Mouse (Mus musculus) fibroblast of lung, adult 2 months (primary cell): Measurements from ENCODE around the gene B4galt5.

Experiments used
- DNase-seq: peaks from one replicate; pipeline ENCODE4 v3.0.0-alpha.2; 2011; ENCODE audit warnings: low read depth

The B4galt5 gene

GRCm38 (mm10) chr2:167331432-167331921, 17.5 kb downstream of the B4galt5 start:
- no peak for DNase-seq

- no peak for DNase-seq
Measured at GRCm38 (mm10) chr2:167330581-167330980, 18.4 kb downstream of the B4galt5 start.

- peak; percentile 64 for DNase-seq
Measured at GRCm38 (mm10) chr2:167329478-167330262, 19.3 kb downstream of the B4galt5 start.

DNA sequence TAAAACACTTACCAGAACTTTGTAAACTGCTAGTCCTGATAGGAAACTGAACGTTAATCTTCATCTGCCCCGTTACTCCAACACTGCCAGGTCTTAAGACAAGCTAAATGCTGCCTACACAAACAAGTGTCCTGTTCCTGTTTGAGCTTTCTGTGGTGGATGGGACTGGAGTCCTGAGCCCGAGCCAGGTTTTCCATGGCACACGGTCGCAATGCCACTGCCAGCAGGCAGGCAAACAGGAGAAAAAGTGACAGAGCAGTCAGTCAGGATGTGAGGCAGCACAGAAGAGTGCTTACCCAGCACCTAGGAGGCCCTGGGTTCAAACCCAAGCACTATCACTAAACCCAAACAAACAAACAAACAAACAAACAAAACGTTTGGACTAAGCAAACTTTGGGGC, 20.6 kb downstream of the B4galt5 start:
- DNase-seq: no peak

DNA sequence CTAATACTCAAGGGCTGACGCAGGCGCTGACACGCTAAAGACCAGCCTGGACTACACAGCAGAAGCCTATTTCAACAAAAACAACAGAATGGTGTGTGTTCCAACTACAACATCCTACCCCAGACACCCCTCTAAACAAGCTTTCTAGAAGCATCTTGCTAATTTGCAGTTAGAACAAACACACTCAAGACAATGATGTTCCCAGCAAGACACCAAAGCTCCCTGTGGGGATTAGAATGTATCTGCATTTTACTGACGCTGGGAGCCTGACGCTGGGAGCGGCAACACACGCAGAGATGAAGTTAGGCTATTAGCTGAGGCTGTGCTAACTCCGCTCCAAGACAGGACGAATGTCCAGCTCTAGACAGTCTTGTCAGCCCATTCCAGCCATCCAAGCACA, 22.4 kb downstream of the B4galt5 start:
- DNase-seq: no peak

- DNase-seq: no peak
Measured at GRCm38 (mm10) chr2:167324151-167324930, 24.6 kb downstream of the B4galt5 start.

DNA sequence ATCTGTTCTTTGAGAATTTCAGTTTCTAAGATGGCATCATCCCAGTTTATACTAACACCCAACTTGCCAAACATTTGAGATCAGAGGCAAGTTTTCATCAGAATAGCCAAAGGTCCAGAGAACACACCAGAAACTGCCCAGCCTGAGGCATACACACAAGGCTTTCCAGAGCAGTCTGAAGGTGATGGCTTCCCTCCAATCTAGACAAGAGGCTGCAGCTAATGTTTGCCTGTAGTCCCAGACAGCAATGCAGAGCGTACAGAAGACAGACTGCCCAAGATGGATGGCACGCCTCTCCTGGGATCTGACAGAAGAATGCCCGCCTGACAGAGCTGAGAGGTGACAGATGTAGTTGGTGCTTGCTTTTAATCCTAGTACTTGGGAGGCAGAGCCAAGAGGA, 25.9 kb downstream of the B4galt5 start:
- no peak for DNase-seq

GRCm38 (mm10) chr2:167321372-167321771, 27.6 kb downstream of the B4galt5 start:
- no peak for DNase-seq

DNA sequence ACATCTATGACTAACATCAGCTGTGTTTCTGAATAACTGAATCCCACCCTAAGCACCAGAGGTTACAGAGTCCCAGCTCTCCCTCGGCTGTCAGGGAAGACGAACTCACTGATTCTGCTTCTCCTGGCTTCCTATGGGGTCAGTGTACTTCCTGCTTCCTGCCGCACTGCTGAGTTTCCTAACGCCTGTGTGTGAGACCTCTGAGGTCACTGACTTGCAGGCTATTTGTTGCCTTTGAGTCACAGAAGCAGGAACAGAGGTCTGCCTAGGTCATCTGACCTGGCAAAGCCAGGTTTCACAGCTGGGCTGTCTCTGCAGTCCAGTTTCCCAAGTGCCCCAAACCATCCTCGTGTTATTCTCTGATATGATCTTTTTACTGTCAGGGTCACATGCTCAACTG, 30.0 kb downstream of the B4galt5 start:
- peak; percentile 46 for DNase-seq

GRCm38 (mm10) chr2:167316724-167317187, 32.2 kb downstream of the B4galt5 start:
- DNase-seq: no peak

DNA sequence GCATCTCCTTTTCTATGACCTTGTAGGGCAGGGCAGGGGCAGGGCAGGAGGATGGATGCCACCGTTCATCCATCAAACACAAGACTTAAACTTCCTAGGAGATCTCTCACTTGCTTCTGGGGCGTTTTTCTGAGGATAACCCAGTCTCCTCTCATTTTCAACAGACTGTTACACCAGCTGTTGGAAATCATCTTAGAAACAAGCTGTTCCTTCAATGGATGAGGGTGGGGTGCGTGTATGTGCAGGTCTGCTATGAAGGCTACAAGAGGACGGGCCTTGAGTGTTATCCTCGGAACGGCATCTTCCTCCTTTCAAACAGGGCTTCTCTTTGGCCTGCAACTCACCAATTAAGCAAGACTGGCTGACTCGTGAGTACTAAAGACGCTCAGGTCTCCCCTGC, 34.5 kb downstream of the B4galt5 start:
- no peak for DNase-seq

GRCm38 (mm10) chr2:167313501-167314326, 35.3 kb downstream of the B4galt5 start:
- DNase-seq: no peak

GRCm38 (mm10) chr2:167310121-167310520, 38.9 kb downstream of the B4galt5 start:
- no peak for DNase-seq

- DNase-seq: no peak
Measured at GRCm38 (mm10) chr2:167309286-167309685, 39.7 kb downstream of the B4galt5 start.

- no peak for DNase-seq
Measured at GRCm38 (mm10) chr2:167307716-167308115, 41.3 kb downstream of the B4galt5 start.

DNA sequence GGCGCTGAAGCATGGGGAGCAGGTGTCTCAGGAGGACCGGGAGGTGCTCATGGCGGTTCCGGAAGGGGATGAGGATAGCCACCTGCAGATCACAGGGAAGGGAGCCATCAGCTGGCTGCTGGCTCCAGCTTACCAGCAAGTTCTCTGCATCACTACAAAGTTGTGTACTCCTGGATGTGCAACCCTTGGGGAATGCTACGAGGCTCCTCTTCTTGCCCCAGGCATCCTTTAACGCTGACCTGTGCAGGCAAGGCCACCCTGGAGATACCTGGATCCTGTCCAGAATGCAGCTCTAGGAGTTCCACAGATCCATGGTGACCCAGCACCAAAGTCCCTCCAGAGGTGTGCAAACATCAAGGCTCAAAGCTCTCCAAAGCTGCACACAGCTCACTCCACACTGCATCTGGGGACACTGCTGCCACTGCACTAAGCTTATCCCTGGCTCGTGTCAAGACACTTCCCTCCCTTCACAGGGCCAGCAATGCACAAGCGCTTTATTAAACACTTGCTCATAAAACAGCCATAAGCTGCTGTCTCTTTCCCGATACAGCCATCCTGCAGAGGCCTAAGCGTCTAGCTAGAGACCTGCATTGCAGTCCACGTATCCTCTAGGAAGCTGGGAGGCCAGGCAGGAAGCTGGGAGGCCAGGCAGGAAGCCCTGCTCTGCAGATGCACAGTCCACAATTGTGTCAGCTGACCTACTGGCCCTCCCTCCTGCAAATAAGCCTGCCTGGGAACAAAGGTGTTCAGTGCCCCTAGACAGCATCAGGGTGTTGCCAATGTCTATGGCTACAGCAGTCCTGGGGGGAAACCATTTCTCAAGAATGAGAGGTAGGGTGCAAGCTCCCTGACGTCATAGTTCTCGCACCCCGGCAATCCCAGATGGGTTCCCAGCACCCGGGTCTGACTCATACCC, 42.1 kb downstream of the B4galt5 start:
- DNase-seq: no peak

DNA sequence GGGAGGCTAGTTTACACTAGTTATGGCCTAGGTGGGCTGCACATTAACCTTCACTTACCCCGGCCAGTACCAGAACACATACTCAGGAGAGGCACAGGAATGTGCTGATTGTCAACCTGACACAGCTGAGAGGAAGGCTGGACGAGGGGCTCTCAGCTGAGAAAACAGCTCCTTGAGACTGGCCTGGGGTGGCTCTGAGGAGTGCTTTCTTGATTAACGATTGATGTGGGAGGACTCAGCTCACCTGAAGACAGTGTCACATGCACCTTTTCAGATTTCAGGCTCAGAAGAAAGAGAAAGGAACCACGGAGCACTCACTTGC, 42.7 kb downstream of the B4galt5 start:
- DNase-seq: no peak

DNA sequence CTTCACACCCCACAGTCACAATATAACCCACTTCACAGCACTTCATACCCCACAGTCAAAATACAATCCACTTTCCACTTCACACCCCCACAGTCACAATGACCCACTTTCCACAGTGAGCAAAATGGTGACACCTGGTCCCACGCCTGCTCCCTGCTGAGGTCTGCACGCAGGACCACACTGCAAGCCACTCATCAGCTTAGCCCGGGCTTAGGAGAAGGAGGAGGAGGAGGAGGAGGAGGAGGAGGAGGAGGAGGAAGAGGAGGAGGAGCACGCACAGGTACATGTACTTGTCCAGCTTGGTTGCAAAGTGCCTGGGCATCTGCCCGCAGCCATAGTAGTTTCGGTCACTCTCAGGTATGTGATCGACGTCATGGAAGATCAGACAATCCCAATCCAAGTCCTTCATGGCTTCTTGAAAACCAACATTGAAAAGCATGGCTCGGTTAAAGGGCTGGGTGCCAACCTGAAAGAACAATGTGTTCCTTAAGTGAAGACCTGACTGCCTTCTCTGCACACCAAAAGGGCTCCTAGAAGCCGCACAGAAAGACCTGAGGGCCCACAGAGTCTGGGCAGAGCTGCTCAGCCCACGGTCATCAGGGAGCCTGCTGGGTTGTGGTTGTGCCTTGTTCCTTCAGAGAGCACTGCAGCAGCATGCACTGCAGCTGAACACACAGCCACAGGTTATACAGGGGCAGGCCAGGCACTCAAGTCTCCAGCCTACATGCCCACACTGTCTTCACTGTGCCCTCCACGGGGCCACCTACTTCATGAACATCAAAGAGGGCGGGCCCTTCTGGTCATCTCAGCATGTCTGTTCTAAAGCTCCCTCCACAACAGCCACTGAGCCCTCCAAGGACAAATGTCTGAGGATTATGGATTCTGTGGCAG, 43.4 kb downstream of the B4galt5 start:
- no peak for DNase-seq

GRCm38 (mm10) chr2:167304651-167305381, 44.2 kb downstream of the B4galt5 start:
- no peak for DNase-seq

DNA sequence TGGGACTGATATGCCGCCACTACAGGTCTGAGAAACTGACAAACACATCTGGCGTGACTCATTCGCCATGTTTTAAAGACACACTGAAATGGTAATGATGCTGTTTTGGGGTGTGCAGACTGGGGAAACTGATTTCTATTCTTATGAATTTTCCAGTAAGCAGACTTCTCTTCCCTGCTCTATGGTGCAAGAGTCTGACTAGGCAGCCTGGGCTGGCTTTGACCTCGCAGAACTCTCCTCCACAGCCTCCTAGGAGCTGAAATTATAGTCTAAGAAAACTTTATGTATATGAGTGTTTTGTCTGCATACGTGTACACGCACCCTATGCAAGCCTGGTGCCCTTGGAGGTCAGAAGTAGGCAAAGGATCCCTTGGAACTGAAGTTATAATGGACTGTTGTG, 45.2 kb downstream of the B4galt5 start:
- DNase-seq: no peak
